Mouse (Mus musculus): ENCODE measurements around the gene Amacr. TPM values are rescaled to one million over a fixed set of nuclear protein-coding genes. Genes with fewer than 3 reads are reported as not detected.

The Amacr gene
- polyA plus RNA-seq, 1 experiment from 2014 or later = 14.3 TPM

GRCm38 (mm10) chr15:10990411-10990810 is 8.9 kb downstream of the Amacr start:
- H3K4me2 ChIP-seq = no peak overlapping the region
- no peaks in the 10 kb centered on the region for H3K27me3 ChIP-seq (ENCODE audit: insufficient read depth, low read length)
- no peaks in the 10 kb centered on the region for H3K9me3 ChIP-seq (ENCODE audit: low read depth, low read length)
- peaks cover 17% of the 10 kb centered on the region; the same call in 1 of the 2 replicates for H3K36me3 ChIP-seq (ENCODE audit: insufficient read depth)
- no peaks in the 10 kb centered on the region for H3K4me1 ChIP-seq (ENCODE audit: insufficient read depth)
- ATAC-seq (ENCODE audit: insufficient read depth) (no peak), DNase-seq (no peak)
- no peak overlapping the region for H3K4me3 ChIP-seq (ENCODE audit: low read depth, low read length)
- no peak overlapping the region for H3K9ac ChIP-seq
- no peak overlapping the region for H3K27ac ChIP-seq (ENCODE audit: low read depth)
- 45% methylated on average over 2 of the region's 2 CpGs for WGBS
- no peak for TF ChIP-seq CTCF (IDR thresholded peaks at IDR 0.05; ENCODE audit: low read depth)

- Histone ChIP-seq H3K4me2 (no peak overlapping the region), H3K4me3 (ENCODE audit: low read depth, low read length) (no peak overlapping the region), H3K4me1 (ENCODE audit: insufficient read depth) (no peaks in the 10 kb centered on the region), H3K9ac (no peak overlapping the region), H3K9me3 (ENCODE audit: low read depth, low read length) (no peaks in the 10 kb centered on the region), H3K27me3 (ENCODE audit: insufficient read depth, low read length) (no peaks in the 10 kb centered on the region), H3K36me3 (ENCODE audit: insufficient read depth) (peaks cover 17% of the 10 kb centered on the region; the same call in 1 of the 2 replicates), H3K27ac (ENCODE audit: low read depth) (no peak overlapping the region)
- DNase-seq (no peak), ATAC-seq (ENCODE audit: insufficient read depth) (no peak)
- TF ChIP-seq CTCF (IDR thresholded peaks at IDR 0.05; ENCODE audit: low read depth) = 0 out of 2 replicates have a peak, but pooled peaks have one; percentile 6
- 77% methylated on average over 1 of the region's 1 CpGs for WGBS
These were observed 10.0 kb downstream of the Amacr start for GRCm38 (mm10) chr15:10991566-10991965.

- Histone ChIP-seq H3K9me3 (ENCODE audit: low read depth, low read length) (no peaks in the 10 kb centered on the region), H3K4me2 (peak overlapping the region; percentile 23; the same call in 1 of the 2 replicates), H3K27me3 (ENCODE audit: insufficient read depth, low read length) (no peaks in the 10 kb centered on the region), H3K4me3 (ENCODE audit: low read depth, low read length) (no peak overlapping the region), H3K36me3 (ENCODE audit: insufficient read depth) (0 out of 2 replicates have a peak, but pooled peaks cover 5% of the 10 kb centered on the region), H3K9ac (no peak overlapping the region), H3K4me1 (ENCODE audit: insufficient read depth) (no peaks in the 10 kb centered on the region), H3K27ac (ENCODE audit: low read depth) (no peak overlapping the region)
- no peak for TF ChIP-seq CTCF (IDR thresholded peaks at IDR 0.05; ENCODE audit: low read depth)
- peak; percentile 37 for DNase-seq
- ATAC-seq (ENCODE audit: insufficient read depth) = no peak
- 38% methylated on average over 5 of the region's 5 CpGs for WGBS
These were observed 18.3 kb downstream of the Amacr start for GRCm38 (mm10) chr15:10999832-11000231.

GRCm38 (mm10) chr15:11000421-11000820 is 18.9 kb downstream of the Amacr start, which contains the start of gene Slc45a2:
Slc45a2 (plus strand) TSS chr15:11000721.
- Histone ChIP-seq H3K4me3 (ENCODE audit: low read depth, low read length) (no peak within 1 kb of the TSS), H3K27ac (ENCODE audit: low read depth) (no peak within 1 kb of the TSS), H3K4me2 (peak within 1 kb of the TSS; percentile 23; the same call in 1 of the 2 replicates), H3K9ac (no peak within 1 kb of the TSS), H3K4me1 (ENCODE audit: insufficient read depth) (no peaks in the 10 kb centered on the region), H3K27me3 (ENCODE audit: insufficient read depth, low read length) (no peaks in the 10 kb centered on the region), H3K36me3 (ENCODE audit: insufficient read depth) (no peaks in the 10 kb centered on the region), H3K9me3 (ENCODE audit: low read depth, low read length) (no peaks in the 10 kb centered on the region)
- 50% methylated on average over 7 of the region's 7 CpGs for WGBS
- ATAC-seq (ENCODE audit: insufficient read depth) = no peak
- no peak for TF ChIP-seq CTCF (IDR thresholded peaks at IDR 0.05; ENCODE audit: low read depth)
- DNase-seq = no peak

- no peak for TF ChIP-seq CTCF (IDR thresholded peaks at IDR 0.05; ENCODE audit: low read depth)
- no peak for ATAC-seq (ENCODE audit: insufficient read depth)
- DNase-seq = no peak
- WGBS = 82% methylated on average over 4 of the region's 4 CpGs
- Histone ChIP-seq H3K9ac (no peak overlapping the region), H3K27ac (ENCODE audit: low read depth) (no peak overlapping the region), H3K27me3 (ENCODE audit: insufficient read depth, low read length) (no peaks in the 10 kb centered on the region), H3K4me3 (ENCODE audit: low read depth, low read length) (no peak overlapping the region), H3K4me2 (no peak overlapping the region), H3K9me3 (ENCODE audit: low read depth, low read length) (no peaks in the 10 kb centered on the region), H3K4me1 (ENCODE audit: insufficient read depth) (no peaks in the 10 kb centered on the region), H3K36me3 (ENCODE audit: insufficient read depth) (no peaks in the 10 kb centered on the region)
These were observed 22.2 kb downstream of the Amacr start for GRCm38 (mm10) chr15:11003791-11004190.

- ATAC-seq (ENCODE audit: insufficient read depth) = no peak
- no peak for TF ChIP-seq CTCF (IDR thresholded peaks at IDR 0.05; ENCODE audit: low read depth)
- H3K36me3 ChIP-seq (ENCODE audit: insufficient read depth) = no peaks in the 10 kb centered on the region
- 35% methylated on average over 6 of the region's 6 CpGs for WGBS
- no peak for DNase-seq
- no peak overlapping the region for H3K4me3 ChIP-seq (ENCODE audit: low read depth, low read length)
- H3K27me3 ChIP-seq (ENCODE audit: insufficient read depth, low read length) = no peaks in the 10 kb centered on the region
- no peak overlapping the region for H3K27ac ChIP-seq (ENCODE audit: low read depth)
- H3K4me2 ChIP-seq = no peak overlapping the region
- H3K4me1 ChIP-seq (ENCODE audit: insufficient read depth) = no peaks in the 10 kb centered on the region
- H3K9ac ChIP-seq = no peak overlapping the region
- no peaks in the 10 kb centered on the region for H3K9me3 ChIP-seq (ENCODE audit: low read depth, low read length)
These were observed 23.1 kb downstream of the Amacr start for GRCm38 (mm10) chr15:11004646-11005045.

GRCm38 (mm10) chr15:11008756-11009155 is 27.2 kb downstream of the Amacr start:
- peak; percentile 65 for TF ChIP-seq CTCF (IDR thresholded peaks at IDR 0.05; ENCODE audit: low read depth)
- 16% methylated on average over 5 of the region's 5 CpGs for WGBS
- no peak for ATAC-seq (ENCODE audit: insufficient read depth)
- no peaks in the 10 kb centered on the region for H3K36me3 ChIP-seq (ENCODE audit: insufficient read depth)
- no peaks in the 10 kb centered on the region for H3K9me3 ChIP-seq (ENCODE audit: low read depth, low read length)
- H3K4me2 ChIP-seq = no peak overlapping the region
- no peaks in the 10 kb centered on the region for H3K4me1 ChIP-seq (ENCODE audit: insufficient read depth)
- no peak overlapping the region for H3K9ac ChIP-seq
- no peak overlapping the region for H3K4me3 ChIP-seq (ENCODE audit: low read depth, low read length)
- peak; percentile 49 for DNase-seq
- H3K27ac ChIP-seq (ENCODE audit: low read depth) = no peak overlapping the region
- H3K27me3 ChIP-seq (ENCODE audit: insufficient read depth, low read length) = no peaks in the 10 kb centered on the region

Data from lung, embryonic 14.5 days (tissue).